ENCODE assay signal across 13 mouse cellular contexts in the genomic region with DNA sequence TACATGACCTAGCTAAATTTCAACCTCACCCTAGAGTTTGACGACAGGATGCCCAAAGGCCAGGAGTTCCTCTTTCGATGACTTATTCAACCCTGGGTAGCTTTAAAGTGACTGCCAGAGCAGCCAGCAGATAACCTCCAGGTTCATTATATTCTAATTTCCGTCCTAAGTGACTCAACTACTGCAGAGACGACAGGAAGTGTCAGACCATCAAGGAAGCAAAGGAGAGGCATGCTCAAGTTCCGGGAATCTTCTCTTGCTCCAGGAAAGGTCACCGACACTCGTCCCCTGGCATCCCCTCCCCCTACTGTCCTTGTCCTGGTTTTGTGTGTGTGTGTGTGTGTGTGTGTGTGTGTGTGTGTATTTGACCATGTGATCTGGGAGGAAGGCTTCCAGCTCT. TPM values are rescaled to one million over a fixed set of nuclear protein-coding genes. Genes with fewer than 3 reads are reported as not detected.
DNase-seq lines count a peak whose midpoint lies in the region; ATAC-seq and TF ChIP-seq lines count a peak whose summit lies in the region.
"Had no signal": no experiment of that assay in that cellular context is flagged by ENCODE, and none has a peak within 500 bp of the region (broad histone marks: within the 10 kb centered on the region; RNA-seq: fewer than 3 reads in every experiment).

No protein-coding gene starts in this region.

- H3K9ac ChIP-seq in lung, embryonic 14.5 days = no peak overlapping the region
- H3K9ac ChIP-seq in kidney, postnatal 0 days (ENCODE audit: low read depth, low read length) = no peak overlapping the region
- H3K9ac ChIP-seq in forebrain, embryonic 15.5 days (replicated peaks) = no peak overlapping the region
- no peak overlapping the region for H3K9ac ChIP-seq in neural tube, embryonic 15.5 days (replicated peaks)
- H3K9ac ChIP-seq: limb, embryonic 13.5 days had no signal

- H3K4me1 ChIP-seq in lung, embryonic 14.5 days (ENCODE audit: insufficient read depth) = no peaks in the 10 kb centered on the region
- no peaks in the 10 kb centered on the region; the same call in 1 of the 2 replicates for H3K4me1 ChIP-seq in kidney, postnatal 0 days (replicated peaks; ENCODE audit: insufficient read depth, low read length)
- no peaks in the 10 kb centered on the region for H3K4me1 ChIP-seq in forebrain, embryonic 15.5 days
- H3K4me1 ChIP-seq in neural tube, embryonic 15.5 days = no peaks in the 10 kb centered on the region
- H3K4me1 ChIP-seq: limb, embryonic 13.5 days had no signal

- no peak overlapping the region for H3K27ac ChIP-seq in lung, embryonic 14.5 days (ENCODE audit: low read depth)
- H3K27ac ChIP-seq in kidney, postnatal 0 days = 0 out of 2 replicates have a peak overlapping the region, but pooled peaks have one; percentile 8
- H3K27ac ChIP-seq in forebrain, embryonic 15.5 days (replicated peaks) = no peak overlapping the region
- H3K27ac ChIP-seq in neural tube, embryonic 15.5 days (replicated peaks) = no peak overlapping the region
- H3K27ac ChIP-seq: limb, embryonic 13.5 days had no signal

- TF ChIP-seq CTCF in lung, embryonic 14.5 days (IDR thresholded peaks at IDR 0.05; ENCODE audit: low read depth) = no peak
- TF ChIP-seq CTCF in kidney, postnatal 0 days (IDR thresholded peaks at IDR 0.05; ENCODE audit: low read depth) = no peak

- no peaks in the 10 kb centered on the region for H3K9me3 ChIP-seq in lung, embryonic 14.5 days (ENCODE audit: low read depth, low read length)
- H3K9me3 ChIP-seq in kidney, postnatal 0 days (replicated peaks; ENCODE audit: low read length) = no peaks in the 10 kb centered on the region
- no peaks in the 10 kb centered on the region for H3K9me3 ChIP-seq in forebrain, embryonic 15.5 days
- no peaks in the 10 kb centered on the region for H3K9me3 ChIP-seq in neural tube, embryonic 15.5 days (replicated peaks)

- no peaks in the 10 kb centered on the region for H3K36me3 ChIP-seq in lung, embryonic 14.5 days (ENCODE audit: insufficient read depth)
- no peaks in the 10 kb centered on the region for H3K36me3 ChIP-seq in kidney, postnatal 0 days (ENCODE audit: insufficient read depth, low read length)
- H3K36me3 ChIP-seq in forebrain, embryonic 15.5 days = no peaks in the 10 kb centered on the region
- no peaks in the 10 kb centered on the region for H3K36me3 ChIP-seq in neural tube, embryonic 15.5 days
- H3K36me3 ChIP-seq: limb, embryonic 13.5 days had no signal

- H3K4me2 ChIP-seq in lung, embryonic 14.5 days = no peak overlapping the region
- H3K4me2 ChIP-seq in kidney, postnatal 0 days (ENCODE audit: low read length) = peak overlapping the region; percentile 5; the same call in 1 of the 2 replicates
- no peak overlapping the region for H3K4me2 ChIP-seq in forebrain, embryonic 15.5 days (replicated peaks)
- H3K4me2 ChIP-seq in neural tube, embryonic 15.5 days = no peak overlapping the region
- H3K4me2 ChIP-seq: limb, embryonic 13.5 days had no signal

- DNase-seq in lung, embryonic 14.5 days = peak; percentile 19
- no peak for DNase-seq in lung, postnatal 14 days
- peak; percentile 55 for DNase-seq in adrenal gland, postnatal 10 days
- peak; percentile 40 for DNase-seq in kidney, postnatal 0 days (ENCODE audit: low spot score)
- peak; percentile 29 to 52 for DNase-seq in monocyte, adult 2 months (ENCODE audit: low read depth in 1 of 2, low spot score in 2 of 2)
- DNase-seq in adipocyte (ENCODE audit: low spot score) = no peak
- DNase-seq: right cerebral cortex, adult 18-20 months had no signal

- H3K4me3 ChIP-seq in lung, embryonic 14.5 days (ENCODE audit: low read depth, low read length) = no peak overlapping the region
- H3K4me3 ChIP-seq in kidney, postnatal 0 days (replicated peaks; ENCODE audit: low read depth, low read length) = no peak overlapping the region
- H3K4me3 ChIP-seq in forebrain, embryonic 15.5 days = no peak overlapping the region
- H3K4me3 ChIP-seq in neural tube, embryonic 15.5 days (replicated peaks) = no peak overlapping the region
- H3K4me3 ChIP-seq: limb, embryonic 13.5 days had no signal

- no peaks in the 10 kb centered on the region for H3K27me3 ChIP-seq in lung, embryonic 14.5 days (ENCODE audit: insufficient read depth, low read length)
- no peaks in the 10 kb centered on the region for H3K27me3 ChIP-seq in kidney, postnatal 0 days (ENCODE audit: insufficient read depth, low read length)
- no peaks in the 10 kb centered on the region for H3K27me3 ChIP-seq in forebrain, embryonic 15.5 days
- H3K27me3 ChIP-seq in neural tube, embryonic 15.5 days (replicated peaks) = no peaks in the 10 kb centered on the region

- WGBS in lung, embryonic 14.5 days = 50% methylated on average over 7 of the region's 7 CpGs
- WGBS in kidney, postnatal 0 days = 18% methylated on average over 7 of the region's 7 CpGs
- 83% methylated on average over 7 of the region's 7 CpGs for WGBS in forebrain, embryonic 15.5 days
- WGBS in neural tube, embryonic 15.5 days = 70% methylated on average over 7 of the region's 7 CpGs

- ATAC-seq in lung, embryonic 14.5 days (ENCODE audit: insufficient read depth) = no peak
- ATAC-seq in kidney, postnatal 0 days (replicated peaks; ENCODE audit: low FRiP score, low read depth) = no peak
- no peak for ATAC-seq in forebrain, embryonic 15.5 days (replicated peaks)
- no peak for ATAC-seq in neural tube, embryonic 15.5 days (ENCODE audit: low FRiP score)
- ATAC-seq: intestine, embryonic 16.5 days had no signal

RNA-seq across cellular contexts. Expression of gene Alox12e, which starts 16.3 kb away (rescaled TPM):
- polyA plus RNA-seq in lung, embryonic 14.5 days (2014; fragmentation: Nextera tagmentation; extraction: Ambion mirVana) = not detected in 2 replicates
- not detected for total RNA-seq in adrenal gland, postnatal 10 days (2021)
- polyA plus RNA-seq in kidney, postnatal 0 days (2015; fragmentation: Nextera tagmentation; extraction: Ambion mirVana) = 0.10 and 0.16 TPM in 2 replicates
- polyA plus RNA-seq in forebrain, embryonic 15.5 days (2015; fragmentation: Nextera tagmentation; extraction: Ambion mirVana) = not detected in 2 replicates
- 5.9 TPM in 1 of 2 replicates, not detected in the other for polyA plus RNA-seq in neural tube, embryonic 15.5 days (2015; fragmentation: Nextera tagmentation; extraction: Ambion mirVana)
- total RNA-seq: heart, adult 18-20 months had no signal
- polyA plus RNA-seq: cortical plate, adult 2 months; intestine, embryonic 16.5 days; limb, embryonic 13.5 days had no signal

RNA-seq across cellular contexts. Expression of gene Alox15, which starts 45.7 kb away (rescaled TPM):
- 0.18 and 0.50 TPM in 2 replicates for polyA plus RNA-seq in lung, embryonic 14.5 days (2014; fragmentation: Nextera tagmentation; extraction: Ambion mirVana)
- 1 to 10 TPM; 2.0 to 2.5 TPM for total RNA-seq in adrenal gland, postnatal 10 days (2021)
- polyA plus RNA-seq in kidney, postnatal 0 days (2015; fragmentation: Nextera tagmentation; extraction: Ambion mirVana) = 2.3 and 2.4 TPM in 2 replicates
- polyA plus RNA-seq in forebrain, embryonic 15.5 days (2015; fragmentation: Nextera tagmentation; extraction: Ambion mirVana) = not detected in 2 replicates
- polyA plus RNA-seq in neural tube, embryonic 15.5 days (2015; fragmentation: Nextera tagmentation; extraction: Ambion mirVana) = 1.2 TPM in 1 of 2 replicates, not detected in the other

RNA-seq across cellular contexts. Expression of gene Alox12, which starts 51.0 kb away (rescaled TPM):
- polyA plus RNA-seq in lung, embryonic 14.5 days (2014; fragmentation: Nextera tagmentation; extraction: Ambion mirVana) = 6.6 and 6.9 TPM in 2 replicates
- 1 to 10 TPM; 2.4 to 2.7 TPM for total RNA-seq in adrenal gland, postnatal 10 days (2021)
- 3.8 and 4.0 TPM in 2 replicates for polyA plus RNA-seq in kidney, postnatal 0 days (2015; fragmentation: Nextera tagmentation; extraction: Ambion mirVana)
- polyA plus RNA-seq in forebrain, embryonic 15.5 days (2015; fragmentation: Nextera tagmentation; extraction: Ambion mirVana) = 0.66 and 0.79 TPM in 2 replicates
- 2.1 and 2.7 TPM in 2 replicates for polyA plus RNA-seq in neural tube, embryonic 15.5 days (2015; fragmentation: Nextera tagmentation; extraction: Ambion mirVana)

Comparison
In these comparisons a context has a peak if more than half of its experiments do, and no peak if none do; other contexts are left out.
1. DNase-seq: peak in lung, embryonic 14.5 days (single experiment), adrenal gland, postnatal 10 days (single experiment), kidney, postnatal 0 days (single experiment) and monocyte, adult 2 months (2 of 2); none in lung, postnatal 14 days (single experiment) and adipocyte (single experiment).